Mouse (Mus musculus) ES-Bruce4 (cell line): Measurements from ENCODE around the gene Zfp169. TPM values are rescaled to one million over a fixed set of nuclear protein-coding genes. Genes with fewer than 3 reads are reported as not detected.

ENCODE experiments used
- H3K27ac ChIP-seq: 2 replicates; pipeline ENCODE4 v1.5.1; 2012; ENCODE audit warnings: low read length, inconsistent platforms; ENCODE audit not compliant: insufficient read depth
- H3K27me3 ChIP-seq: 2 replicates; pipeline ENCODE4 v1.6.1; 2012; ENCODE audit warnings: mild to moderate bottlenecking, low read length, inconsistent platforms; ENCODE audit not compliant: control insufficient read depth, poor library complexity, insufficient read depth, severe bottlenecking
- H3K36me3 ChIP-seq: 2 replicates; pipeline ENCODE4 v1.6.1; 2012; ENCODE audit warnings: inconsistent platforms, mild to moderate bottlenecking, low read length, moderate library complexity; ENCODE audit not compliant: control insufficient read depth, poor library complexity, insufficient read depth, severe bottlenecking
- H3K4me1 ChIP-seq: one replicate; pipeline ENCODE4 v1.8.1; 2011; ENCODE audit warnings: low read length; ENCODE audit not compliant: control insufficient read depth, insufficient read depth
- H3K4me3 ChIP-seq: 2 replicates; pipeline ENCODE4 v1.5.1; 2011; ENCODE audit warnings: low read depth, mild to moderate bottlenecking, low read length
- H3K9ac ChIP-seq: 2 replicates; pipeline ENCODE4 v1.6.1; 2012; ENCODE audit warnings: low read depth, mild to moderate bottlenecking, inconsistent platforms; ENCODE audit not compliant: poor library complexity, severe bottlenecking
- H3K9me3 ChIP-seq: replicated peaks from 2 replicates; pipeline ENCODE4 v1.6.1; 2012; ENCODE audit warnings: mild to moderate bottlenecking, low read length, inconsistent platforms; ENCODE audit not compliant: control insufficient read depth, poor library complexity, insufficient read depth, severe bottlenecking
- CTCF ChIP-seq: IDR thresholded peaks from one replicate; pipeline ENCODE4 v1.8.1; 2011; ENCODE audit warnings: low read depth, low read length
- EP300 ChIP-seq: IDR thresholded peaks from 2 replicates; pipeline ENCODE4 v1.6.1; 2011; ENCODE audit warnings: low read depth, low read length; ENCODE audit not compliant: insufficient read depth
- POLR2A ChIP-seq: IDR thresholded peaks from one replicate; pipeline ENCODE4 v1.8.1; 2011; ENCODE audit warnings: low read length; ENCODE audit not compliant: insufficient read depth
- polyA plus RNA-seq: library from polyadenylated mRNA; stranded (reverse); fragments of >200 nt; gene quantifications from 2 replicates; pipeline ENCODE4 v1.2.4, GENCODE M21; 2011; ENCODE audit warnings: low read depth; ENCODE audit not compliant: missing spikeins, insufficient read depth, insufficient read length

Gene Zfp169
- polyA plus RNA-seq: 4.4 and 10.8 TPM in 2 replicates

- peak within 1 kb of the TSS; percentile 66 for H3K9ac ChIP-seq
- H3K27ac ChIP-seq: no peak within 1 kb of the TSS
- H3K9me3 ChIP-seq: no peaks in the 10 kb centered on the region; the same call in 1 of the 2 replicates
- peak within 1 kb of the TSS; percentile 76 for H3K4me3 ChIP-seq
- TF ChIP-seq EP300 (no peak), POLR2A (no peak), CTCF (no peak)
- H3K36me3 ChIP-seq: no peaks in the 10 kb centered on the region
- H3K4me1 ChIP-seq: no peaks in the 10 kb centered on the region
- H3K27me3 ChIP-seq: no peaks in the 10 kb centered on the region
These were observed at the start of gene Zfp169, which contains the start of gene A830005F24Rik for GRCm38 (mm10) chr13:48513003-48513929. Gene Zfp169, minus strand, starts transcription at chr13:48513451. Gene A830005F24Rik, plus strand, starts transcription at chr13:48513570.

- no peak for TF ChIP-seq EP300
- TF ChIP-seq POLR2A: no peak
- TF ChIP-seq CTCF: no peak
- Histone ChIP-seq H3K27ac (no peak overlapping the region), H3K4me1 (no peaks in the 10 kb centered on the region), H3K9me3 (no peaks in the 10 kb centered on the region), H3K9ac (no peak overlapping the region), H3K27me3 (no peaks in the 10 kb centered on the region), H3K4me3 (no peak overlapping the region), H3K36me3 (no peaks in the 10 kb centered on the region)
These were observed 49.1 kb upstream of the Zfp169 start for GRCm38 (mm10) chr13:48562336-48562735.

DNA sequence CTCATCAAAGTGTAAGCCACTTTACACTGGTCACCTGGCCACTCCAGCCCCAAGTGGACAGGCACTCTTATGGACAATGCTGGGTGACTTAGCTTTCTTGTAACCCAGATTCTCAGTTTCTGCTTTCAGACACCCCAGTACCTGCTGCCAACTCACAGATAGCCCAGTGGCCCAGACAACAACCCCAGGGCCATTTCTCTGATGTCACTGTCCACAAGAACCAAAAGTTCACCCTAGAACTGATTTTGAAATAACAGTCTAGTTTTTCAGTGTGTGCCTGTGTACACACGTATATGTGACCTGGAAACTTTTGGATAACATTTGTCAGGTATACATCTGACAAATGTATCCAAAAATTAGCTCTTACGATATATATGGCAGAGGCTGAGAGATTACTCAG lies 48.2 kb upstream of the Zfp169 start:
- no peaks in the 10 kb centered on the region for H3K27me3 ChIP-seq
- H3K4me3 ChIP-seq: no peak overlapping the region
- TF ChIP-seq EP300 (no peak), CTCF (no peak), POLR2A (no peak)
- H3K9me3 ChIP-seq: no peaks in the 10 kb centered on the region
- no peak overlapping the region for H3K27ac ChIP-seq
- no peaks in the 10 kb centered on the region for H3K4me1 ChIP-seq
- no peaks in the 10 kb centered on the region for H3K36me3 ChIP-seq
- no peak overlapping the region for H3K9ac ChIP-seq

DNA sequence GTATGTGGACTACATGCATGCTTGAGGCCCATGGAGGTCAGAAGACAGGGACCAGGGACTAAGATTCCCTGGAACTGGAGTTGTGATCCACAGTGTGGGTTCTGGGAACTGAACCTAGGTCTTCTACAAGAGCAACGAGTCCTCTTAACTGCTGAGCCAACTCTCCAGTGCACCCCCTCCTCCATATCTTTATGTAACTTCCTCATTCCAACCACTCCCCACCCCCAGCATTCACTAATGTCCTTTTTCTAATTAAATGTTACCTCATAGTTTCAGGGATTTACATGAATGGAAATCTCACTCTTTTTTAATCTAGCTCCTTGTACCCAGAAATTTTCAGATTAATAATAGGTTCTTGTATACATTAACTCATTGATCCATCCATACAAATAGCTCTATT lies 42.7 kb upstream of the Zfp169 start:
- Histone ChIP-seq H3K27ac (no peak overlapping the region), H3K4me3 (no peak overlapping the region), H3K36me3 (no peaks in the 10 kb centered on the region), H3K27me3 (no peaks in the 10 kb centered on the region), H3K9me3 (no peaks in the 10 kb centered on the region), H3K9ac (no peak overlapping the region), H3K4me1 (no peaks in the 10 kb centered on the region)
- TF ChIP-seq POLR2A (no peak), EP300 (no peak), CTCF (no peak)

- no peaks in the 10 kb centered on the region for H3K36me3 ChIP-seq
- no peaks in the 10 kb centered on the region for H3K4me1 ChIP-seq
These were observed 41.3 kb upstream of the Zfp169 start for GRCm38 (mm10) chr13:48554552-48554951.

GRCm38 (mm10) chr13:48553511-48553910 lies 40.3 kb upstream of the Zfp169 start:
- TF ChIP-seq POLR2A: no peak
- TF ChIP-seq EP300: no peak
- TF ChIP-seq CTCF: no peak
- H3K9me3 ChIP-seq: no peaks in the 10 kb centered on the region
- H3K27me3 ChIP-seq: no peaks in the 10 kb centered on the region
- no peak overlapping the region for H3K4me3 ChIP-seq
- no peaks in the 10 kb centered on the region for H3K36me3 ChIP-seq
- H3K27ac ChIP-seq: no peak overlapping the region
- no peaks in the 10 kb centered on the region for H3K4me1 ChIP-seq
- no peak overlapping the region for H3K9ac ChIP-seq

More at GRCm38 (mm10) chr13:48554552-48554951, 41.3 kb upstream of the Zfp169 start:
- no peak for TF ChIP-seq POLR2A
- no peak for TF ChIP-seq EP300
- TF ChIP-seq CTCF: no peak
- Histone ChIP-seq H3K9ac (no peak overlapping the region), H3K27me3 (no peaks in the 10 kb centered on the region), H3K9me3 (no peaks in the 10 kb centered on the region), H3K4me3 (no peak overlapping the region), H3K27ac (no peak overlapping the region)
